Mouse (Mus musculus): ENCODE results near the gene Snapc5.

Snapc5 gene

DNA sequence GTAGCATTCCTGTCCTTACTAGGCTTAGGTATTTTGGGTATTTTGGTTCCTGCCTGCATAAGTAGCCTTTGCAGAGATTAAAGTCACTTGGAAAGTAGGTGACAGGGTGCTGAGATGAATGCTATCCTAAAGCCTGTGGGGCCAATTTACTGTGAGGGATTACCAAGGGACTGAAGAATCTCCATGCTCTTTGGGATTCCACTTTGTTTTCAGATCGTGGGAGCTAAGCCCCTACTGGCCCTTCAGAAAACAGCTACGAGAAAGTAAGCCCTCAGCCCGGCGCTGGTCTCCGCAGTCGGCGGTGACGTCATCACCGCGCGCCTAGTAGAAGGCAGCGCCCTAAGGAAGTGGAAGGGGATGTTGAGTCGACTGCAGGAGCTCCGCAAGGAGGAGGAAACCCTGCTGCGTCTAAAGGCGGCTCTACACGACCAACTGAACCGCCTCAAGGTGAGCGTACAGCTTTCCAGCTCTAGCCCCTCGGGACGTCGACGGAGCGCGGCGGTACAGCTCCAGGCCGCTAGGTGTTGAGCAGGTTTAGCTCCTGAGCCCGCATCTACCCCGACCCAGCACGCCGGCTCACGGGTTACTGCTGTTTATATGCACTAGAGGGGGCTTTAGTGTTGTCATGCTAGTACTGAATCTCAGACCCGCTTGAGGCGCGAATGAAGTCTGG is at the start of gene Snapc5:
Gene Snapc5, plus strand, starts transcription at position 301 of the 673 bp plus-strand sequence.
- under 1% methylated on average over 35 of the region's 35 CpGs for WGBS

DNA sequence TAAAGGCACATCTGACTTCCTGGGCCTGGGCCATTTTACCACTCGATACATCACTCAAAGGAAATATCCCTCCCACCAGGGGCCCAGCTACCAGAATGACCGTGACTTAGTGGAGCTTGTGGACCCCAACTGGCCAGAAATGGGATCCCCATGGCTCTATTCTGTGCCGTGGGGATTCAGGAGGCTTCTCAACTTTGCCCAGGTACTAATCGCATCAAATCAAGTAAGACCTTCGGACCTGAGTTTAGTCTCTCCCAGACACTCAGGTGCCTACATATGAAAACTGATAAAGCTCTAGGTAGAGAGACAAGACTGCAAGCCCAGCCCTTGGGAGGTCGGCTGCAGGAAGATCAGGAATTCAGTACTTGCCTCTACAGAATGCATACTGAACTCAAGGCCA is 47.5 kb upstream of the Snapc5 start:
- 89% methylated on average over 6 of the region's 6 CpGs for WGBS

DNA sequence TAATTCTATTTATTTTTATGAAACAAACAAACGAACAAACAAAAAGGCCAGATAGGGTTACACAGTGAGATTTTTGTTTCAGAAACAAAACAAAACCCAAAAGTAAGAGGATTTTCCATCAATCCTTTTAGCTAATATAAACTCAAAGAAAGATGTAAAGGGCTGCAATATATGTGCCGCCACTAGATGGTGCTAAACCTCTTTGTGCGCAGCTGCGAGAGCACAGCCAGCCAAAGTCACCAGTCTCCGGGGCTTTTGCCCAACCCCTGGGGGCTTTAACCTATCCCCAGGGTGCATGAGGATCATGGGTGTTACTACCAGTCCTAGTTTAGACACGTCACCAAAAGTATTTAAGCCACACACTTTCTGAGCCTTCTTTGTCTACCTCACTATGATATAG is 40.2 kb upstream of the Snapc5 start:
- WGBS, result 4% methylated on average over 6 of the region's 6 CpGs

DNA sequence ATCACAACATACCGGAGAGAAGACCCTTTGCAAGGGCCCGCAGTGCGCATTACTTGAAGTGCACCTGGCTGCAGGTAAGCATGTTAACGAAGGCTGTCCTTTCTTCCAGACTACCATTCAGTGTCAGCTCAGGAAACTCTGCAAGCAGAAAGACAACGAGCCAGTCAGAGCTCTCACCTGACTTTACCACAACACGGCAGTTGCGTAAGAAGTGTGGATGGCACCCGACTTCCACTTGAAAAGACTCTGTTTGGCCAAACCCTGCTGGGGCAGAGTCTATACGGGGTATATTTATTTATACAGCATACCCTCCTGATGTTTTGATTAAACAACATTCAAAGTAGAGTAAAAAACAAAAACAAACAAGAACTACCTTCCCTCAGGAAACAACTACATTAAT is 39.2 kb upstream of the Snapc5 start:
- WGBS, result 86% methylated on average over 9 of the region's 9 CpGs

DNA sequence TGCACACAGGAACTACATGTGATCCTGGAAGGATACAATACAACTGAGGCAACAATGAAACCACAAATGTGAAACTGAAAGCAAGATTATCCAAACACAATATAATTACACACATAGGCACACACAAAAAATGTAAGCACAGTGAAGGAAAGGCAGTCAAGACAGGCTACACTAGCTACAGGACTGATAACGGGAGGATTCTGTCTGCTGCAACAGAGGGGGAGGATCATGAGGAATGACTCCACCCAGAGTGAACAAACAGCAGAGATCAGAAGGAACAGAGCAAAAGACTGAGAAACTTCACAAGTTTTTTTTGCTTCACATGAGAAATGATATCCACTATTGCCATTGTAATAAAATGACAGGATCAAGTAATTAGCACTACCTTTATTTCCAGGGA is 22.4 kb upstream of the Snapc5 start:
- 89% methylated on average over 1 of the region's 1 CpGs for WGBS

DNA sequence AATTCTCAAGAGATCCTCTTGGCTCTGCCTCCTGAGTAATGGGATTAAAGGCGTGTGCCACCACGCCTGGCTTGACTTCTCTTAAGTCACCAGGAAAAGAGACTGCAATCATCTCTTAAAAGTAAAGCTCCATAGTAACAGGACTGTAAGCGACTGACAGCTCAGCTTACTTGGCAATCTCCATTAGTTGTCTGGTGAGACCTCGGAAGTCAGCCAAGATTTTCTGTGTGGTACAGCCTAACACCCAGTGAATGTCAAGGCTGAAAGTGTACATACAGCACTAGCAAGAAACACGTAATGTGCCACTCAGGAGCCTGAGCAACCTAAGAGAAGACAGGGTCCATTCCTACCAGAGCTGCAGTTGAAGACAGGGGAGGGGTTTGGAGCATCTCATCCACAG is 18.6 kb upstream of the Snapc5 start:
- 87% methylated on average over 5 of the region's 5 CpGs for WGBS

DNA sequence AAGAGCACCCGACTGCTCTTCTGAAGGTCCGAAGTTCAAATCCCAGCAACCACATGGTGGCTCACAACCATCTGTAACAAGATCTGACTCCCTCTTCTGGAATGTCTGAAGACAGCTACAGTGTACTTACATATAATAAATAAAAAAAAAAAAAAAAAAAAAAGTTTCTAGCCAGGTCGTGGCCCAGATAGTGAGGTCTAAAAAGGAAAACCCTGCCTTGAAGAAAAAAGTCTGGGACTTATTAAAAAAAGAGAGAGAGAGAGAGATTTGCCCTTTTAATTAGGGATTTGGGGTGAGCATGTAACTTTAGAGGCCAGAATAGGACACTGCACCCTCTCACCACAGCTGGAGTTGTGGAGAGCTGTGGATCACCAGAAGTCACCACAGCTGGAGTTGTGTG is 9.1 kb upstream of the Snapc5 start:
- 98% methylated on average over 3 of the region's 3 CpGs for WGBS

DNA sequence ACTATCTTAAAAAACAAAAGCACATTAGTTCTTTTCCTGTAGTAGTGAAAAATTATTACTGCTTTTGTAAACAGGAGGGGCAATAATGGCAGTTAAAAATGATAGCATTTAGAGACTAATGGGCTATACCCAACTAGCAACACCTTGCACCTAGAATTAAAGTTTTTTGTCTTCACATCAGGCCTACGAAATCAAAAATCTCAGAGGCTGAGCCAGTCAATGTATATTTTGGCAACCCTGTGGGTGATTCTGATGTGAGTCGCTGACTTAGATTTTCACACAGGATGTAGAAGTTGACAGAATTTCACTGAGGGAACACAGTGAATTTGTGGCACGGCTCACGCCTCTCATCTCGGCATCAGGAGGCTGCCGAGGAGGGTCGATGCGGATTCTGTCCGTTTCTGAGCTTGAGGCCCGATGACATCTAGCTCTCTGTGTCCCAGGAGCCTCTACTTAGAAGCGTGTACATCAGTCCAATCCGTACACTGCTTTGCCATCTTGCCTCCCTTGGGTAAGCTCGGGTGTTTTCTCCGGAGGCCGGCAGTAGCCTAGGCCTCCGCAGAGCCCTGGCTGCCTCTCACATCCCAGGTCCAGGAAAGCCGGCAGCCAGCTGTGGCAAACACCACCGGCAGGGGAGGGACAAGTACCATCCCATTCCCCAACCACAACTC is 6.8 kb upstream of the Snapc5 start:
- WGBS, result 3% methylated on average over 18 of the region's 18 CpGs

DNA sequence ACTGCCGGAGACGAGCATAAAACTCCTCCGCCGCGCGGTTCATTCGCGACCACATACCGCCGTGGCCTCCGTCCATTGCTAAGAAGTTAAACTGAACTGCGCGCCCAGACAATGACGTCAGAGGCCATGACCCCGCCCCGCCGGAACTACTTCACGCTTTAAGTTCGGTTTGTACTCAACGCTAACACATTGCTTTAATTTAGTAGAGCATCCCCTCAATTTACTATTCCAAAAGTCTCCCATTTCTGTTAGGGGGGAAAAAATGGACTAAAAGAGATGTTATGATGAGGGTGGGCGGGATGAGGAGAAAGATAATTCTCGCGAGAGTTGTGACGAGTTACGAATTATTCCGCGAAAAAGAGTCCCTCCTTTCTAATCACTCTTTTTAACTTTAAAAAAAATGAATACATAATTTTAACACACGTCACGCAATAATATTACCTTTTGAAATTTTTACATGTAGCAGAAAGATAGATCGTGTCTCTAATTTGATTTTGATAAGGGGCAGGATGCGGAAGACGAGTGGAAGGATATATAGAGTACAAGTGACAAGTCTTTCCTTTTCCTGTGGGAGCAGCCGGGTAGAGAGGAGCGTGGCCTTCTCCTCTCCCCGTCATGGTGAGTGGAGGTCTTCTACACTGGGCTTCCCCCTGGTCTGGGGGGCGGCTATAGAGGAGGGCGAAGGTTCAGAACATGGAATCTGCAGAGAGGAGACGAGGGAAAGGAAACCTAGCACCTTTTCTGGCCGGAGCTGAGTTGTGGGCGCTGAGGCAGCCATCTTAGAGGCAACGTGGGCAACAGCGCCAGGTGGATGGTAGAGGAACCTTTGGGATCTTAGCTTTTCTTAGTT is 6.0 kb upstream of the Snapc5 start, which contains the start of the genes Zwilch and Rpl4:
Gene Zwilch, minus strand, starts transcription at position 289 of the 850 bp plus-strand sequence.
Gene Rpl4, plus strand, starts transcription at position 560 of the 850 bp plus-strand sequence.
- WGBS, result under 1% methylated on average over 42 of the region's 42 CpGs

DNA sequence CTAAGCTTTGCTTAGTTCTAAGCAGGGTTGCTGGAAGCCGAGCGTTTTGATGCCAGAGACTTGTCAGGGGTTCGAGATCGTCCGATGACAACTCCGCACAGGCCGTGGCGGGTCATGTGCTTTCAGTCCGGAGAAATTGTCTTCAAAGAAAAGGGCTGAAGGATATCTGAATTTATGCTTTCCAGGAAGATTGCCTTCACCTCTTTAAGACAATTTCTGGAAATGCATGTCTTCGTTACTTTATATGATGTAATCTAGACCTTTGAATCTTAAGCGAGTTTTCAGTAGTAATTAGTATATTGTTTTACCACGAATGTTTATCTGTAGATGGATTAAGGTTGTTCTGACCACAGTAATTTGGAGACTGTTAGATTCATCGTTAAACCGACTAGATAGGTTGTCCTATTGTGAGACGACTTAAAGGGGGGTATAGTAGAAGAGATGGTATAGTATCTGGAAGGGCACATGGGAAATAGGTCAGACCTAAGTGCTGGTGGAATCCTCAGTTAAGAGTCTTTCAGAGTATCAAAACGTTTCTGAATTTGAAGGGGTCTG is 5.3 kb upstream of the Snapc5 start:
- WGBS, result under 1% methylated on average over 16 of the region's 16 CpGs

DNA sequence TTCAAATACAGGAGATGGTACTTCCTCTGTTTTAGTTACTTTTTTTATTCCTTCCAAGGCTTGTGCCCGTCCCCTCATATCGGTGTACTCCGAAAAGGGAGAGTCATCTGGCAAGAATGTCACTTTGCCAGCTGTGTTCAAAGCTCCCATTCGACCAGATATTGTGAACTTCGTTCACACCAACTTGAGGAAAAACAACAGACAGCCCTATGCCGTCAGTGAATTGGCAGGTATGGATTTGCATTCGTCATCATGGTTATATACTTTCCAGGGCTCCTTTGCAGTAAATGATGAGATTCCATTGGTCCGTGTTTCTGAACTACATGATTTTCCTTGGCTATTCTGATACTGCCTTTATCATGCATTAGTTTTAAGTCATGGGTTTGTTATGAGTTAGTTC is 4.3 kb upstream of the Snapc5 start:
- WGBS, result 25% methylated on average over 8 of the region's 8 CpGs

DNA sequence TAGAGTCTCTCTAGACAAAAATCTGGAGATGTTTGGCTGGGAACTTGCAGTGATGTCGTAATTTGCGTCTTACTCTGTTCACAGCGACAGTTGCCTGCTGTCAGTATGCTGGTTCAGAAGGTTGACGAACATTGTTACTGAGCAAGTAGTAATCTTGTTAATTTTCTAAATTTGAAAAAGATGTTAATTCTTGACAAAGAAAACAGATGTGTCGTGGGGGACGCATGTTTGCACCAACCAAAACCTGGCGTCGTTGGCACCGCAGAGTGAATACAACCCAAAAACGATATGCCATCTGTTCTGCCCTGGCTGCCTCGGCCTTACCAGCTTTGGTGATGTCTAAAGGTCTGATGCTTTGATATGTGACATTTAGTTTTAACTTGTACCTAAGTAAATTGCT is 3.7 kb upstream of the Snapc5 start:
- WGBS, result 50% methylated on average over 11 of the region's 11 CpGs

DNA sequence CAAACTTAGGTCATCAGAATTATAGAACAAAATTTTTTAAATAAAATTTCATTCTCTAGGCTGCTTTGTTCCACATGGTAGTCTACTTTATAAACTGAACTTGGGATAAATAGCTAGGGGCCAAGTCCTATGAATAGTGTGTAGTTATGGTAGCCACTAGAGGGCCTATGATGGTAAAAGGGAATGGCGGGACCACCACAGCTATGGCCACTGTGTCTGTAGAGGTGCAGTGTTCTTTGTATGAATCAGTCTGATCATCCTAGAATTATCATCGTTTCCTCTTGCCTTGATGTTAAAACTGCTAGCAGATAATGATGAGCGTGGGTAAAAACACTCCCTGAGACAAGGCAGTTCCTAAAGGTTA is 482 bp upstream of the Snapc5 start:
- 33% methylated on average over 3 of the region's 3 CpGs for WGBS

DNA sequence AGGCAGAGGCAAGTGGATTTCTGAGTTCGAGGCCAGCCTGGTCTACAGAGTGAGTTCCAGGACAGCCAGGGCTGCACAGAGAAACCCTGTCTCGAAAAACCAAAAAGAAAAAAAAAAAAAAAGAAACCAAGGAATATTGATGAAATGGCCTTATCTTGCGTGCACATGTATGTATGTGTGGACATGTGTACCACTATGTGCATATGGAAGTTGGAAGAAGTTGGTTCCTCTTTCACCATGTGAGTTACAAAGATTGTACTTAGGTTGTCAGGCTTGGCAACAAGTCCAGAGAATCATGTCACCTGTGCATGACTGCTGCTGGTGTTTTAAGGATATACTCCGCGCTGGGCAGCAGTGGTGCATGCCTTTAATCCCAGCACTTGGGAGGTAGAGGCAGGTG is 4.2 kb downstream of the Snapc5 start:
- 93% methylated on average over 5 of the region's 5 CpGs for WGBS

DNA sequence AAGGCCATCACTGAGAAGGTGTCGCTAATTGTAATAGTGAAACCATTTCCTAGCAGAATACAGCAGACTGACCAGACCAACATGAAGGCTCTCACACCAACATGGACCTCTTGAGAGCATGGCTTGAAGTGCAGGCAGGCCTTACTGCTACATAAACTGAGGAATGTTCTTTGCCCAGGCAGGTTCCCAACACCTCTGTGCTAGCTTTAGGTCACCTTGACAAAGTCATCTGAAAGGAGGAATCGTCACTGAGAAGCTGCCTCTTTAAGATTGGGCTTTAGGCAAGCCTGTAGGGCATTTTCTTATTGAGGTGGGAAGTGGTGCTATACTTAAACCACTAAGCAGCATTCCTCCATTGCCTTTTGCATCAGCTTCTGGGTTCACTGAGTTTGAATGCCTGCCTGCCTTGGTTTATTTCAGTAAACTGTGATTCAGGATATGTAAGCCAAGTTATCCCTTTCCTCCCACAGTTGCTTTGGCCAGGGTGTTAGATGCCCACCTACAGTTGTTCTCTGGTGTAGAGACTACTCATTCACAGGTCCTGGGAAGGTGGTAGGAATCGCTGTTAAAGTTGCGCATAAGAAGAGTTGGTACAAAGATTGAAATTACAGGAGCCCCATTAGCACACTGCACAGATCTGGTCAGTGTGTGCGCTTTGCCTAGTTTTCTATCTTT is 5.2 kb downstream of the Snapc5 start:
- WGBS, result 74% methylated on average over 5 of the region's 5 CpGs

DNA sequence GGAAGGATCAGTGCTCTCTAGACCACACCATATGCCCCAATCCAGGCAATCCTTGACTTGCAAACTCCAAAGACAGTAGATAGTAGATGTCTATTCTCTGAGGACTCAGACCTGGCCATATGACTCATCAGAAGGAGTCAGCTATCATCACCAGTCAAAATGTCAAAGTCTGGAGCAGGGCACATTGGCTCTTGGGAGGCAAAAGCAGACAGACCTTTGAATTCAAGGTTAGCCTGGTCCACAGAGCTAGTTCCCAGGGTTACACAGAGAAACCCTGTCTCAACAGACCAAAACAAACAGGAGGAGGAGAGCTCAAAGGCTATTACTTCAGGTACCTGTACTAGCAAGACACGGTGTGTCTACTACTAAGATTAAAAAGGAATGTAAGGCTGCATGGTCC is 14.8 kb downstream of the Snapc5 start:
- 97% methylated on average over 1 of the region's 1 CpGs for WGBS

DNA sequence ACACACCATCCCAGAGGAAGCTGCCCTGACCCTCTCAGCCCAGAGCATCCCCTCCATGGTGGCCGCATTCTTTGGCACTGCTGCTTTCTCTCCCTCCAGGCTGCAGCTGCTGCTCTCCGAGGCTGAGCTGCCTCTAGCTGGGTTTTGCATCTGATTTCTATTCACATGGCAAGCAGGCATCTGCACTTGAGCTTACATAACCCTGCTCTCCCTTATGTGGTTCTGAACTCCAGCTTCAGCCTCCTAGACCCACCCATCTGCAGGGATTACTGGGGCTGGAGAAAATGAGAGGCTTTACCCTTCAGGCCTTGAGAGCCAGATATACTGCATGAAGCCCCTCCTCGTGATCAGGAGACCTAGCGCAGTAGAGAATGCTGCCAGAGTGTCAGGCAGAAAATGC is 16.5 kb downstream of the Snapc5 start:
- WGBS, result 31% methylated on average over 4 of the region's 4 CpGs

DNA sequence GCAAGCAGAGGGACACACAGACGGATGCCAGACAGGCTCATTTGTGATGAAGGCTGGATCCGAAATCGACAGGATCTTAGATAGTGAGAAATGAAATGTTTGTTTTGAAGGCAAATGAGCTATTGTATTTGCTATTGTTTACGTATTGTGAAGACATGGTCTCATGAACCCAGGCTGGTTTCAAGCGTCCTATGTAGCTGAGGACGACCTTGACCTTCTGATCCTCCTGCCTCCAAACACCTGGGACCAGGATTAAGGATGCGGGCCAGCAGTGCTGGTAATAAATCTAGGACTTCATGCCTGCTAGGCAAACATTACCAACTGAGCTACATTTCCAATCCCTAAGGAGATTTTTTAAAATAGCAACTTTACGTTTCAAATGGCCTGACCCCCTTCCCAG is 18.4 kb downstream of the Snapc5 start:
- 92% methylated on average over 8 of the region's 8 CpGs for WGBS

DNA sequence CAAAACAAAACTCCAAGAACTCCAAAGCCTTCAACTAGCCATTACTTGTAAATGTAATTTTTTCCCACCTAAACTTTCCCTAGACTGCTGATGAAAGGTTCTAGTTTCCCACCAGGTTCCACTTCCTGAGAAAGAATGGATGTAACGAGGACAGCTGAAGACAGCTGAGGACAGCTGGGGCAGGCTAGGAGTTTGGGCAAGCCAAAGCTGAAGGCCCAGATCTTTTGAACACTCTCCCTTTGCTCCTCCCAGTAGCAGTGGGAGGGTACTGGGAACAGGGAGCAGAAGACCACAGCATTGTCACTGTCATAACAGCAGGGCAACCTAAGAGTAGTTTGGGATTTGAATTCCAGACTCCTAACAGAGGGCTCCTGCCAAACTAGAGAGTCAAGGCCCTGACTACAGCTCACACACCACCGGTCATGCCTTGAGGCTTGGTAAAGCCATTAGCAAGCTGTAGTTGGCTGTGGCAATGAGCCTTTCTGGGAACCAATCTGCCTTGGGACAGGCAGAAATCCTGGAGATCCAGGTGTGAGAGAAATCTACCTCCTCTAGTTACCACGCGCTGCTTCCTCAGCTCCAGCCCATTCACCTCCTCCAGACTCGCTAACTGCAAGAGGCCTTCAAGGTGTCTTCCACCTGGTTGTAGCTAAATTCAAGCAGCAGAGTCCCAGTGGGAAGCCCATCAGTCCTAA is 19.1 kb downstream of the Snapc5 start:
- WGBS, result 98% methylated on average over 5 of the region's 5 CpGs

DNA sequence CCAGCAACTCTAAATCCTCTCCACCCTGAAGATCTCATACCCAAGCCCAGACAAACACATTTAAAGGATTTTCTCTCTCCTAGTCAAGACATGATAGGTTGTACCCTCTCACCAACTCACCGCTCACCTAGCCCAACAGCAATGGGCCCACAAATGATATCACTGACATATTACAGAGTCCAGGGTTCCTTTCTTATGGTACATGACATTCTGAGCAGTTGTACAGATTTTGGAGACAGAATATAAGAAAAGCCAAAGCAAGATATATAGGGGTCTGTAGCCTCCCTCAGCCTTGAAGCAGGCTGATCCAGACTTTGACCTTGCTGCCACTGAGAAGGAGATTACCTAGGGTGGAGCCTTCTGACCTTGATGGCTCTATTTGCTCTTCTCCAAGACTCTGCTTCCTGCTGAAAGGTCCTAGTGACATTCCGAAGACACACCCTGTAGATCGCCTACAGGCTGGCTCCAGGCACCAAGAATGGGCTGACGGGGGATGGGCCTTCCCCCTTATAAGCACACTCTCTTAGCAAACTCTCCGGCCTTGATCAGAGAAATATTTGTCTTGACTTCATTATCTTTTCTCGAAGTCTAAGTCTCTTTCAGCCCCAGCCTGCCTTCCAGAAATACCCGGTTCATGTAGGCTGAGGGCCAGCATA is 19.8 kb downstream of the Snapc5 start:
- WGBS, result 88% methylated on average over 7 of the region's 7 CpGs

DNA sequence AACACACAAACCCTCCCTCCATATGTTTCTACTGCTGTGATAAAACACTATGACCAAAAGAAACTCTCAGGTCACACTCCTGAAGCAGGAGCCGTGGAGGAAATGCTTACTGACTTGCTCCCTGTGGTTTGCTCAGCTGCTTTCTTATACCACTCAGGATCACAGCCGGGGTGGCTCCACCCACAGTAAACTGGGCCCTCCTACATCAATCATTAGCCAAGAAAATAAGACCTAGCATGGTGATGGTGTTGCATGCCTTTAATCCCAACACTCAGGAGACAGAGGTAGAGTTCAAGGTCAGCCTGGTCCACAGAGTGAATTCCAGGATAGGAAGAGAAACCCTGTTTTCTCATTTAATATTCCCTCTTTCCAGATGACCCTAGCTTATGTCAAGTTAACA is 20.8 kb downstream of the Snapc5 start:
- WGBS, result 64% methylated on average over 2 of the region's 2 CpGs
